Mouse (Mus musculus) cerebral cortex, adult 2 months (tissue): ENCODE results near the gene Olfr178.

Experiments used
- WGBS: fragments of 180-500 bp; shearing (Covaris S2); methylation state at CpG from one replicate; pipeline ENCODE4 v1.1.7; 2018; 5-methylcytosine and 5-hydroxymethylcytosine counted together

Olfr178 gene

DNA sequence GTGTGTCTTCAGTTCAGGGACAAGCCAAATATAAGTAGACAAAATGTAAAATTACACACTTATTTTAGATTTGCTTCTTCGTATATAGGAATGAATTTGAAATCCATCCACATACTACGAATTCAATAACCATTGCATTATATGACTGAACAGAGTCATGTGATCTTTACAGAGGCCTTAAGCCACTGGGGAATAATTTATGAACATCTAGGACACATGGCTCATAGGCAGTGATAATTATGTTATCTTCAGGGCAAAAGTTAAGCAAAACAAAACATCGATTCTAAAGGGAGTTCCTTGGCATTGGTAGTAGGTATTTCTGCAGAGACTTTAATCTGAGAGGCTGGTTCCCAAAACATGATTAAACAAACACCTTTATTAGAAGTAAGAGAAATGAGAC is at the start of gene Olfr178:
Gene Olfr178, minus strand, starts transcription at position 101 of the 400 bp plus-strand sequence.
- whole genome bisulfite sequencing = 63% methylated on average over 3 of the region's 3 CpGs

GRCm38 (mm10) chr16:58929292-58929691 is 37.4 kb upstream of the Olfr178 start, which contains the start of gene Olfr180:
Gene Olfr180 (minus strand): TSS chr16:58929392.
- WGBS = 81% methylated on average over 4 of the region's 4 CpGs

- 53% methylated on average over 1 of the region's 1 CpGs for WGBS
These were observed 36.8 kb upstream of the Olfr178 start, which contains the start of gene Olfr181 for GRCm38 (mm10) chr16:58928655-58929054. Gene Olfr181 (minus strand): TSS chr16:58928755.

DNA sequence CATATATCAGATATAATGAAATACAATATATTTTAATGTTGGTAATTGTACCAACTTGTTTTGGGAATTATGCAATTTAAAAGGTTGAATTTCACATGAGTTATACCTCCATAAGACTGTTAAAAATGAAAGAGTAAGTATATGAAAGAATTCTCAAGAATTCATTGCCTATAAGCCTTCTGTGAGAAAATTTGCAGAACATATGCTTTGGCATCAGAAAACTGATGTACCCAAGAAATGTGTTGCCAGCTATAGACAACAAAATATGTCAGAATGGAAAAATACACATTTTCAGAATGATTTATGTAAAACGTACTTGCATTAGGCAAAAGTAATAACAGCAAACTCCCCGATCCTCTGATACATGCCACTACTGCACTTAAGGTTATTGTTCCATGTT is 7.4 kb downstream of the Olfr178 start:
- 66% methylated on average over 2 of the region's 2 CpGs for WGBS

DNA sequence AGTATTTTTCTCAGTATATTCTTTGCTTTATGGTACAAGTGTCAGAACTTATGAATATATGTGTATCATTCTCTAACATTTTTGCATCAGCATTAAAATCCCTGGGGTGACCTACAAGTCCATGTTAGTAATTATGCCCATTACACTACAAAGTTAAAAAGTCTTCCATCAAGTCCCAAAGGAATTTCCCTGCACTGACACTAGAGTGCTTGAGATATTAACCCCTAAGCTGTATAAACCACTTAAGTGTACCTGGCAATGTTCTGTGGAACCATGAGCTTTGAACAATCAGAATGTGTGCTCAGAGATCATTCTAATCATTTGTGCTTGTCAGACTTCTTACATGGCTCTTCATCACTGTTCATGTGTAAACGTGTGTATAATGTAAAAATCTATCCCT is 17.2 kb downstream of the Olfr178 start, which contains the start of gene Olfr177:
Gene Olfr177, minus strand, starts transcription at position 101 of the 400 bp plus-strand sequence.
- WGBS = 79% methylated on average over 1 of the region's 1 CpGs

GRCm38 (mm10) chr16:58861479-58861878 is 30.4 kb downstream of the Olfr178 start:
- WGBS = 55% methylated on average over 1 of the region's 1 CpGs

DNA sequence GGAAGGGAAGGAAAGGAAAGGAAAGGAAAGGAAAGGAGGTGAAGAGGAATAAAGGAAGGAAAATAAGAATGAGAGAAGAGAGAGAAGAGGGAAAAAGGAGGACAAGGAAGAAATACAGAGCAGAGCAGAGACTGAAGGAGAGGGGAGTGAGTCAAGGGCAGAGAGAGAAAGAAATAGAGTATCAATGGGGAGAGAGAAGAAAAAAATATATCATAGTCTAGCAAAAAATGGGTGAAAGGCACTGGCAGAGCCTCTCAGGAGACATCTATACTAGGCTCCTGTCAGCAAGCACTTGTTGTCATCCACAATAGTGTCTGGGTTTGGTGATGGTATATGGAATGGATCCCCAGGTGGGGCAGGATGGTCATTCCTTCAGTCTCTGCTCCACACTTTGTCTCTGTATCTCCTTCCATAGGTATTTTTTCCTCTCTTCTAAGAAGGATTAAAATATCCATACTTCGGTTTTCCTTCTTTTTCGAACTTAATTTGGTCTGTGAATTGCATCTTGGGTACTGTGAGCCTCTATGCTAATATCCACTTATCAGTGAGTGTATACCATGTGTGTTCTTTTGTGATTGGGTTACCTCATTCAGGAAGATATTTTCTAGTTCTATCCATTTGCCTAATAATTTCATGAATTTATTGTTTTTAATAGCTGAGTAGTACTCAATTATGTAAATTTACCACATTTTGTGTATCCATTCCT is 31.7 kb downstream of the Olfr178 start:
- 91% methylated on average over 2 of the region's 2 CpGs for WGBS
